Mouse (Mus musculus) spleen, adult 12 weeks (tissue): Measurements from ENCODE around the gene Tmco5.
"Not testable (repeated sequence)": the region's sequence is repeated elsewhere in the genome, so short reads cannot be mapped to it uniquely, and the experiment has no call there.

Experiments used
- DNase-seq: peaks from one replicate; pipeline ENCODE4 v3.0.0; 2022; ENCODE audit warnings: low spot score

Gene Tmco5

GRCm38 (mm10) chr2:116923684-116924083 is 45.2 kb downstream of the Tmco5 start:
- no peak for DNase-seq

- no peak for DNase-seq
Measured at GRCm38 (mm10) chr2:116924292-116924691, 45.8 kb downstream of the Tmco5 start.

DNA sequence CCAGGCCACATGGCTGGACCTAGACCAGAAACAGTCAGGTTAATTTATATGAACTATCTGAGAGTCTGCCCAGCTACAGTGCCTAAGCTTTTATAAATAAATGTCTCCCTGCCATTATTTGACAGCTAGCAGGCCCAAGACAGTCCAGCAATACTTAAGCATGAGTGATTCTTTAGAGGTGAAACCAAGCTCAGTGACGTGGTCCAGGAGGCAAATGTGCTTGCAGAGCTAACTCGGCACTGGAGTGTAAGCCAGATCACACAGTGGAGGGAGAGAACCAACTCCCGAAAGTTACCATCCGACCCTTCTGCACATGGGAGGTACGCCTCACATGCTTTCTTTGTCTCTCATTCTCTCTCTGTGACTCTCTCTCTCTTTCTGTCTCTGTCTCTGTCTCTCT is 46.7 kb downstream of the Tmco5 start:
- no peak for DNase-seq

- DNase-seq: no peak
Measured at GRCm38 (mm10) chr2:116932218-116932617, 53.7 kb downstream of the Tmco5 start.

- DNase-seq: not testable (repeated sequence)
Measured at GRCm38 (mm10) chr2:116934236-116934635, 55.7 kb downstream of the Tmco5 start.

GRCm38 (mm10) chr2:116934776-116935175 is 56.3 kb downstream of the Tmco5 start:
- no peak for DNase-seq

GRCm38 (mm10) chr2:116936371-116936770 is 57.9 kb downstream of the Tmco5 start:
- DNase-seq: no peak

DNA sequence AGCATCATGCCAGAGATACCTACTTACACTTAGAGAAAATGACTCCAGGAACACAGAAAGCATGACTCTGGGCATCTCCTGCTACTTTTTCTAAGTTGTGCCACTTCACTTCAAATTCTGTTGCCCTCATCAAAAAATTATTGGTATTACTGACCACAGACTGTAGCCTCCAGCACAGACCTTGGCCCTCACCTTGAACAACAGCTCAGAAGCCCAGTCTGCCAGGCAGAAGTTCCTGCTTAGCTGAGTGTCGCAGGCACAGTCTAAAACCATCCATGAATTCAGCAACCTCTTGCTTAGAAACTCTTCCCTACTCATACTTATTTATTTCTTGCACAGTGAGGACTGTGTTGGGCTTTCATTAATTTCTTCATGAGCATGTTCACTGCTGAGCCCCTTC is 58.7 kb downstream of the Tmco5 start:
- no peak for DNase-seq

GRCm38 (mm10) chr2:116941816-116942215 is 63.3 kb downstream of the Tmco5 start:
- no peak for DNase-seq
